Mouse (Mus musculus) stomach, postnatal 0 days (tissue): ENCODE results near the gene Popdc2. TPM values are rescaled to one million over a fixed set of nuclear protein-coding genes. Genes with fewer than 3 reads are reported as not detected.

Source experiments
- ATAC-seq: fragments of 200-750 bp; cut with Nextera tagmentation; 2 replicates; pipeline ENCODE4 v1.8.0; 2017; ENCODE audit not compliant: low FRiP score, low TSS enrichment
- DNase-seq: peaks from one replicate; pipeline ENCODE4 v3.0.0-alpha.2; 2016; ENCODE audit warnings: low spot score
- H3K27ac ChIP-seq: fragments of 300-500 bp; sonication (generic); replicated peaks from 2 replicates; pipeline ENCODE4 v1.5.1; 2014; ENCODE audit warnings: mild to moderate bottlenecking, control low read depth
- H3K27me3 ChIP-seq: fragments of 300-500 bp; sonication (generic); 2 replicates; pipeline ENCODE4 v1.6.1; 2014; ENCODE audit warnings: low read length; ENCODE audit not compliant: control insufficient read depth, insufficient read depth
- H3K36me3 ChIP-seq: fragments of 300-500 bp; sonication (generic); 2 replicates; pipeline ENCODE4 v1.6.1; 2014; ENCODE audit warnings: low read length, mixed read lengths; ENCODE audit not compliant: control insufficient read depth, insufficient read depth
- H3K4me1 ChIP-seq: fragments of 300-500 bp; sonication (generic); replicated peaks from 2 replicates; pipeline ENCODE4 v1.6.1; 2014; ENCODE audit warnings: antibody characterized with exemption; ENCODE audit not compliant: control insufficient read depth, insufficient read depth
- H3K4me2 ChIP-seq: fragments of 300-500 bp; sonication (generic); replicated peaks from 2 replicates; pipeline ENCODE4 v1.6.1; 2014; ENCODE audit warnings: low read depth, mild to moderate bottlenecking, control low read depth, moderate library complexity
- H3K4me3 ChIP-seq: fragments of 300-500 bp; sonication (generic); 2 replicates; pipeline ENCODE4 v1.5.1; 2014; ENCODE audit warnings: low read depth, low read length, control low read depth
- H3K9ac ChIP-seq: fragments of 300-500 bp; sonication (generic); 2 replicates; pipeline ENCODE4 v1.6.1; 2014; ENCODE audit warnings: mild to moderate bottlenecking, low read length, control low read depth, mixed read lengths
- H3K9me3 ChIP-seq: fragments of 300-500 bp; sonication (generic); 2 replicates; pipeline ENCODE4 v1.6.1; 2016; ENCODE audit warnings: low read length; ENCODE audit not compliant: control insufficient read depth
- CTCF ChIP-seq: IDR thresholded peaks from 2 replicates; pipeline ENCODE4 v1.5.1; 2016; ENCODE audit warnings: antibody characterized with exemption, low read depth, mild to moderate bottlenecking, moderate library complexity
- EP300 ChIP-seq: optimal IDR thresholded peaks from 2 replicates; pipeline ENCODE3; 2016; ENCODE audit warnings: antibody characterized with exemption
- WGBS: fragments of 180-500 bp; shearing (Covaris S2); extraction: QIAGEN DNeasy Blood & Tissue Kit; methylation state at CpG from one replicate; pipeline ENCODE4 v1.1.7; 2014; 5-methylcytosine and 5-hydroxymethylcytosine counted together
- polyA plus RNA-seq: library from polyadenylated mRNA; unstranded; fragments of >200 nt; fragmentation: Nextera tagmentation; extraction: Ambion mirVana; gene quantifications from 2 replicates; pipeline ENCODE4 v1.2.1, GENCODE M21; 2015

The Popdc2 gene
- polyA plus RNA-seq, 1 experiment from 2014 or later, result 11.5 TPM

DNA sequence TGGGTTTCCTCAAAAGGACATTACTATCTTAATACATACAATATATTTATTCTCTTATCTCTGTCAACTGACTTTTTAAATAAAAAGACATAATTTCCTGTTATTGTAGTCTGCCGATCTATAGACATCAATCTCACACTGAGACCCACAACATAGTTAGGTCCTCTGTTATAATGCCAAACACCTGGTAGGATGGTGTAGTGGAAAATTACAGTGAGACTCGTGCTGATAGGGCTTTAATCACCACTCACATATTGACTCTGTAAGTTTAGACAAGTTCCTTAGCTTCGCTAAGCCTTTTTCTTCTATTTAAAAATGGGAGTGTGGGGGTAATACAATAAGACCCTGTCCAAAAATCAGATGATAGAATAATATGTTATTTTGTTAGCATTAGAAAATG is 2.2 kb upstream of the Popdc2 start:
- H3K4me2 ChIP-seq, result no peak overlapping the region
- no peaks in the 10 kb centered on the region for H3K9me3 ChIP-seq
- H3K4me1 ChIP-seq, result peaks cover 5% of the 10 kb centered on the region; the same call in 1 of the 2 replicates
- H3K27ac ChIP-seq, result no peak overlapping the region
- DNase-seq (no peak), ATAC-seq (no peak)
- 50% methylated on average over 3 of the region's 3 CpGs for WGBS
- TF ChIP-seq EP300, result no peak
- no peak for TF ChIP-seq CTCF
- H3K27me3 ChIP-seq, result no peaks in the 10 kb centered on the region
- no peaks in the 10 kb centered on the region; the same call in 1 of the 2 replicates for H3K36me3 ChIP-seq
- H3K9ac ChIP-seq, result no peak overlapping the region
- H3K4me3 ChIP-seq, result no peak overlapping the region

DNA sequence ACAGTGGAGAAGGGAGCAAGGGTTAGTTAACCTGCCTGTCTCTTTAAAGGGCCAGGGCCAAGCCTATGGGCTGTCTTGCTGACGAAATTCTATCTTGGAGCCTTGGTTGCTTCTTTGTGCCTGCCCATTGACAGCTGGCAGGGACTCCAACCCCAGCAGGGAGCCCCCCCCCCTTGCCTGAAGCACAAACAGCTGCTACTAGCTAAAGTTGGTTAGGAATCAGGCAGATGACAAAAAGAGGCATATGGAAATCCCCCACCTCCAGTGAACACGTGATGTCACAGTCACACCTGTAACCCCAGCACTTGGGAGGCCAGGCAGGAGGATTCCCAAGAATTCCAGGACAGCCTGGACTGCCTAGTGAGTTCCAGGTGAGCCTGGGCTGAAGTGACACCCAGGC is 1.7 kb upstream of the Popdc2 start:
- Histone ChIP-seq H3K27me3 (no peaks in the 10 kb centered on the region), H3K36me3 (no peaks in the 10 kb centered on the region; the same call in 1 of the 2 replicates), H3K4me2 (no peak overlapping the region), H3K27ac (no peak overlapping the region), H3K4me1 (peaks cover 5% of the 10 kb centered on the region; the same call in 1 of the 2 replicates), H3K9ac (no peak overlapping the region), H3K4me3 (no peak overlapping the region), H3K9me3 (no peaks in the 10 kb centered on the region)
- DNase-seq, result no peak
- 22% methylated on average over 2 of the region's 2 CpGs for WGBS
- TF ChIP-seq CTCF (no peak), EP300 (no peak)
- no peak; the same call in 1 of the 2 replicates for ATAC-seq

DNA sequence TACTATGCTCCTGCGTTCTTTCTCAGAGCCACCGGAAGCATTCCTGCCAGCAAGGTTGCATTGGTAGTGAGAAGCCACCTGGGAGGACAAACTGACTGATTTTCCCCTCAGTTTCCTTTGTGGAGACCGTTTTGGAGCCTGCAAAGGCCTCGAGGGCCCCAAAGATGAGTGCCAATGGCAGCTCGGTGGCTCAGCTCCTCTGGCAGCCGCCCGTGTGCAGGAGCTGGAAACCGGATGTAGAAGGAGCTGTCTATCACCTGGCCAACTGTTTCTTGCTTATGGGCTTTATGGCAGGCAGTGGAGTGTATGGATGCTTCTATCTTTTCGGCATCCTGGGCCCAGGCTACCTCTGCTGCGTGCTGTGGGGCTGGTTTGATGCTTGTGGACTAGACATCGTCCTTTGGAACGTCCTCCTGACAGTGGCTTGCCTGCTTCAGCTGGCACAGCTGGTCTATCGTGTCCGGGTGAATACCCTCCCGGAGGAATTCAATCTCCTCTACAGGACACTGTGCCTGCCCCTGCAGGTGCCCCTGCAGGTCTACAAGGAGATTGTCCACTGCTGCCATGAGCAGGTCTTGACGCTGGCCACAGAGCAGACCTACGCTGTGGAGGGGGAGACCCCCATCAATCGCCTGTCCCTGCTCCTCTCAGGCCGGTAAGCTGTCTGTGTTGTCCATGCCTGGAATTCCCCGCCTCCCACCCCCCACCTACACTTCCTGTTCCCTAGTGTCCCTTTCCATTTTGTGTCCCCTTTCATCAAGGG is 665 bp downstream of the Popdc2 start:
- Histone ChIP-seq H3K27ac (peak overlapping the region; percentile 58), H3K27me3 (no peaks in the 10 kb centered on the region), H3K36me3 (no peaks in the 10 kb centered on the region), H3K4me2 (peak overlapping the region; percentile 34), H3K4me1 (peaks cover 5% of the 10 kb centered on the region; the same call in 1 of the 2 replicates), H3K4me3 (peak overlapping the region; percentile 32), H3K9me3 (no peaks in the 10 kb centered on the region), H3K9ac (peak overlapping the region; percentile 24)
- ATAC-seq (0 out of 2 replicates have a peak, but pooled peaks have one; percentile 24), DNase-seq (no peak)
- WGBS, result 61% methylated on average over 20 of the region's 20 CpGs
- no peak for TF ChIP-seq CTCF
- no peak for TF ChIP-seq EP300

DNA sequence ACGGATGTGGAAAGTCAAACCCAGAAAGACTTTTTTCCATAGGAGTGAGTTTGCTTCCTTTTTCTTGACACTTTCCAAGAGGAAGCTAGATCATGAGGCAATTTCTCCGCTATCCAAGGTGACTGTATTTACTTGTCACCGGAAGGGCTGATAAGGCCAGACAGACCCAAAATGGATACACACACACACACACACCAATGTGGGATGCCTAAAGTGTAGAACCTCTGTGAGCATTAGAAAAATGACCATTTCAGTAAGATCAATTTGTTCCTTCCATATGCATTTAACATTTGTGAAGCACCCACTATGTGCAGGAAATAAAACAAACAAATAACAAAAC is 1.2 kb downstream of the Popdc2 start:
- Histone ChIP-seq H3K9me3 (no peaks in the 10 kb centered on the region), H3K27me3 (no peaks in the 10 kb centered on the region), H3K27ac (no peak overlapping the region), H3K4me1 (peaks cover 5% of the 10 kb centered on the region; the same call in 1 of the 2 replicates), H3K36me3 (no peaks in the 10 kb centered on the region), H3K9ac (no peak overlapping the region), H3K4me2 (peak overlapping the region; percentile 34), H3K4me3 (peak overlapping the region; percentile 32)
- ATAC-seq (no peak), DNase-seq (no peak)
- WGBS, result 48% methylated on average over 3 of the region's 3 CpGs
- TF ChIP-seq EP300, result no peak
- TF ChIP-seq CTCF, result no peak

DNA sequence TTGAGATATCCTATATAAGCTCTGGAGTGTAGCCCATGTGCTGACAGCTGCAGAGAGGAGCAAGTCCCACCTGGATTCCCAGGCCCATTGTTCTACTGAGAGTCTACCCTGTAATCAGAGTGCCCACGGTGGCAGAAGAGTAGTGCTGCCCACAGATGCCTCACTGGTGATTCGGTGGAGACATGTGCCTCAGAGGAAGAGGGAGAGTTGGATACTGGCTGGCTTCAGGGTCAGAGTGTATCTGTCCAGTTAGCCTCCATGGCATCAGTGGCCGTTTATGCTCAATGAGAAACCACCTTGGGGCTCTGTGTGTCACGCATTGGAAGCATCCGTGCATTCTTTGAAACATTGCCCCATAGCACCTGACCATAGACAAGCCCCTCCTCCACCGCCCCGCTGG is 1.6 kb downstream of the Popdc2 start:
- 76% methylated on average over 7 of the region's 7 CpGs for WGBS

DNA sequence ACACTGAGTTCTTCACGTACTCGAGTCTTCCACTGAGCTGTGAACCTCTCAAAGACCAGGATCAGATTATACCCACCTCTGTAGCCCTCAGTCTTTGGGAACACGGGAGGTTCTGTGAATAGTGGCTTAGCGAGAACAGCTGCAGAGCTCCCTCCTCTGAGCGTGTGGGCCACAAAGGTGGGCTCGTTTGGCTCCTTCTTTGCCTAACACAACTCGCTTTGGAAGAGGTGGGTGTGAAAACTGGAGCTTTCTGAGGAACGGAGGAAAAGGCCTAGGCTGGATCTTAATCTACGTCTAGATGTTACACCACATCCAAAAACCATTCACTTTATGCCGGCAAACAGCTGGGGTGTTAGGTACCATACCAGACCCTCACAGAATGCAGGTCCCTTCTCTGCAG is 3.4 kb downstream of the Popdc2 start:
- Histone ChIP-seq H3K36me3 (no peaks in the 10 kb centered on the region), H3K9me3 (no peaks in the 10 kb centered on the region), H3K9ac (no peak overlapping the region), H3K4me3 (no peak overlapping the region), H3K4me1 (peaks cover 5% of the 10 kb centered on the region; the same call in 1 of the 2 replicates), H3K27me3 (no peaks in the 10 kb centered on the region), H3K27ac (no peak overlapping the region), H3K4me2 (no peak overlapping the region)
- WGBS, result 90% methylated on average over 10 of the region's 10 CpGs
- TF ChIP-seq CTCF, result no peak
- no peak for TF ChIP-seq EP300
- ATAC-seq (no peak), DNase-seq (no peak)

More for the DNA sequence above, 1.6 kb downstream of the Popdc2 start:
- H3K27me3 ChIP-seq, result no peaks in the 10 kb centered on the region
- H3K4me2 ChIP-seq, result peak overlapping the region; percentile 34
- TF ChIP-seq CTCF, result no peak
- TF ChIP-seq EP300, result no peak
- no peak for ATAC-seq
- peak overlapping the region; percentile 32 for H3K4me3 ChIP-seq
- peaks cover 5% of the 10 kb centered on the region; the same call in 1 of the 2 replicates for H3K4me1 ChIP-seq
- no peak for DNase-seq
- H3K27ac ChIP-seq, result no peak overlapping the region
- H3K9me3 ChIP-seq, result no peaks in the 10 kb centered on the region
- no peak overlapping the region for H3K9ac ChIP-seq
- no peaks in the 10 kb centered on the region for H3K36me3 ChIP-seq
